Mouse (Mus musculus) gastrocnemius, adult 2 months (tissue): ENCODE measurements at regions not wholly inside any gene's neighbourhood (a gene's known extent, or its start where the extent isn't known, plus 50 kb on each side); places are given as distances from the start of the nearest gene placed in this dataset.

Source experiments
- DNase-seq: peaks from one replicate; pipeline ENCODE4 v3.0.0; 2022
- H3K27ac ChIP-seq: fragments of 200-600 bp; 2 replicates; pipeline ENCODE4 v1.8.1; 2022; ENCODE audit warnings: mild to moderate bottlenecking
- H3K4me3 ChIP-seq: fragments of 200-600 bp; 2 replicates; pipeline ENCODE4 v1.8.1; 2022; ENCODE audit warnings: mild to moderate bottlenecking, moderate library complexity
- CTCF ChIP-seq: fragments of 200-600 bp; IDR thresholded peaks from 2 replicates; pipeline ENCODE4 v1.8.1; 2022; ENCODE audit warnings: antibody characterized with exemption, mild to moderate bottlenecking, moderate library complexity
- intact Hi-C: fragments of 180-260 bp; cut with DNase I; formaldehyde crosslinking; loops from one replicate; pipeline ENCODE4 v1.15.1; 2025

GRCm38 (mm10) chr13:25403182-25403795 is 133.0 kb upstream of the Nrsn1 start:
- Histone ChIP-seq H3K4me3 (no peak overlapping the region), H3K27ac (no peak overlapping the region)
- no peak for DNase-seq
- TF ChIP-seq CTCF: no peak
- intact Hi-C loops: no loop called here

GRCm38 (mm10) chr13:25402691-25403090 is 132.4 kb upstream of the Nrsn1 start:
- no peak overlapping the region for H3K27ac ChIP-seq
- no peak for TF ChIP-seq CTCF
- DNase-seq: no peak
- intact Hi-C loops: no loop called here
- no peak overlapping the region for H3K4me3 ChIP-seq

GRCm38 (mm10) chr13:25401936-25402504 is 131.7 kb upstream of the Nrsn1 start:
- no peak for DNase-seq
- Histone ChIP-seq H3K4me3 (no peak overlapping the region), H3K27ac (no peak overlapping the region)
- TF ChIP-seq CTCF: no peak
- intact Hi-C loops: no loop called here

- intact Hi-C loops: no loop called here
- TF ChIP-seq CTCF: no peak
- H3K4me3 ChIP-seq: no peak overlapping the region
- no peak for DNase-seq
- H3K27ac ChIP-seq: no peak overlapping the region
These were observed 122.5 kb upstream of the Nrsn1 start for GRCm38 (mm10) chr13:25392770-25393290.

GRCm38 (mm10) chr13:25362627-25362967 is 92.3 kb upstream of the Nrsn1 start:
- DNase-seq: no peak
- Histone ChIP-seq H3K27ac (no peak overlapping the region), H3K4me3 (no peak overlapping the region)
- intact Hi-C loops: no loop called here
- TF ChIP-seq CTCF: no peak

- no peak for DNase-seq
- intact Hi-C loops: no loop called here
- Histone ChIP-seq H3K4me3 (no peak overlapping the region), H3K27ac (no peak overlapping the region)
- no peak for TF ChIP-seq CTCF
These were observed 91.7 kb upstream of the Nrsn1 start for GRCm38 (mm10) chr13:25361850-25362626.

GRCm38 (mm10) chr13:25347558-25347957 is 77.3 kb upstream of the Nrsn1 start:
- no peak overlapping the region for H3K4me3 ChIP-seq
- intact Hi-C loops: no loop called here
- DNase-seq: no peak
- TF ChIP-seq CTCF: no peak
- H3K27ac ChIP-seq: no peak overlapping the region

GRCm38 (mm10) chr13:25343309-25343708 is 73.0 kb upstream of the Nrsn1 start:
- DNase-seq: no peak
- Histone ChIP-seq H3K4me3 (no peak overlapping the region), H3K27ac (no peak overlapping the region)
- TF ChIP-seq CTCF: no peak
- intact Hi-C loops: no loop called here

GRCm38 (mm10) chr13:25341826-25342225 is 71.5 kb upstream of the Nrsn1 start:
- intact Hi-C loops: no loop called here
- no peak for TF ChIP-seq CTCF
- Histone ChIP-seq H3K4me3 (no peak overlapping the region), H3K27ac (no peak overlapping the region)
- no peak for DNase-seq

- intact Hi-C loops: no loop called here
- no peak overlapping the region for H3K4me3 ChIP-seq
- DNase-seq: no peak
- no peak overlapping the region for H3K27ac ChIP-seq
- no peak for TF ChIP-seq CTCF
These were observed 63.5 kb upstream of the Nrsn1 start for GRCm38 (mm10) chr13:25333803-25334202.
